Mouse (Mus musculus) cerebellum, adult 2 months (tissue): ENCODE measurements around the gene Aldh1l1. TPM values are rescaled to one million over a fixed set of nuclear protein-coding genes. Genes with fewer than 3 reads are reported as not detected.
A peak's percentile ranks its signal among the peaks of the same experiment; 100 is the strongest.

Experiments
- DNase-seq, 2 experiments: peaks; one replicate each; pipeline ENCODE4 v3.0.0; 2021
- H3K27ac ChIP-seq: fragments of 200-500 bp; 2 replicates; pipeline ENCODE4 v1.5.1; 2012; ENCODE audit warnings: low read length, control low read depth, inconsistent platforms; ENCODE audit not compliant: insufficient read depth
- H3K27me3 ChIP-seq: fragments of 200-500 bp; 2 replicates; pipeline ENCODE4 v1.6.1; 2012; ENCODE audit warnings: inconsistent platforms, mild to moderate bottlenecking, low read length, moderate library complexity; ENCODE audit not compliant: control insufficient read depth, insufficient read depth
- H3K4me1 ChIP-seq: fragments of 200-500 bp; 2 replicates; pipeline ENCODE4 v1.6.1; 2011; ENCODE audit warnings: low read length; ENCODE audit not compliant: control insufficient read depth, insufficient read depth
- H3K4me3 ChIP-seq: fragments of 200-500 bp; replicated peaks from 2 replicates; pipeline ENCODE3; 2011; ENCODE audit warnings: mild to moderate bottlenecking, low read depth, low read length, control low read depth; ENCODE audit not compliant: insufficient read depth
- CTCF ChIP-seq: fragments of 200-500 bp; IDR thresholded peaks from 2 replicates; pipeline ENCODE4 v1.5.1; 2011; ENCODE audit warnings: low read depth, mild to moderate bottlenecking, control low read depth, low read length, moderate library complexity, borderline replicate concordance; ENCODE audit not compliant: insufficient read depth
- POLR2A ChIP-seq: fragments of 200-500 bp; IDR thresholded peaks from 2 replicates; pipeline ENCODE4 v1.6.1; 2011; ENCODE audit warnings: low read length, control low read depth, borderline replicate concordance; ENCODE audit not compliant: insufficient read depth
- WGBS: fragments of 180-500 bp; shearing (Covaris S2); methylation state at CpG from one replicate; pipeline ENCODE4 v1.1.7; 2018; 5-methylcytosine and 5-hydroxymethylcytosine counted together
- polyA plus RNA-seq: library from polyadenylated mRNA; depleted of rRNA; stranded (reverse); fragments of >200 nt; gene quantifications from 2 replicates; pipeline ENCODE4 v1.2.3, GENCODE M21; 2012

Gene Aldh1l1
- polyA plus RNA-seq, 1 experiment: 50.1 TPM

GRCm38 (mm10) chr6:90461181-90461580 is 25.0 kb upstream of the Aldh1l1 start:
- Histone ChIP-seq H3K27me3 (no peaks in the 10 kb centered on the region), H3K4me3 (no peak overlapping the region), H3K27ac (no peak overlapping the region), H3K4me1 (no peaks in the 10 kb centered on the region)
- TF ChIP-seq CTCF (no peak), POLR2A (no peak)
- WGBS: 85% methylated on average over 2 of the region's 2 CpGs
- no peak for DNase-seq

- TF ChIP-seq POLR2A (no peak), CTCF (no peak)
- WGBS: 22% methylated on average over 12 of the region's 12 CpGs
- no peaks in the 10 kb centered on the region; the same call in 1 of the 2 replicates for H3K4me1 ChIP-seq
- peak overlapping the region; percentile 62 for H3K4me3 ChIP-seq
- peak in 1 of 2 experiments; percentile 35 for DNase-seq
- H3K27ac ChIP-seq: no peak overlapping the region
- H3K27me3 ChIP-seq: no peaks in the 10 kb centered on the region
Observed at GRCm38 (mm10) chr6:90461771-90462170, 24.5 kb upstream of the Aldh1l1 start.

GRCm38 (mm10) chr6:90462181-90462706 is 24.0 kb upstream of the Aldh1l1 start, which contains the start of gene Klf15:
Klf15 (plus strand) TSS chr6:90462576.
- Histone ChIP-seq H3K27me3 (no peaks in the 10 kb centered on the region), H3K4me3 (peak within 1 kb of the TSS; percentile 70), H3K27ac (peak within 1 kb of the TSS; percentile 63; the same call in 1 of the 2 replicates), H3K4me1 (no peaks in the 10 kb centered on the region; the same call in 1 of the 2 replicates)
- WGBS: 1% methylated on average over 58 of the region's 70 CpGs
- DNase-seq: peak; percentile 84 to 89
- TF ChIP-seq CTCF: no peak
- peak; percentile 44; the same call in 1 of the 2 replicates for TF ChIP-seq POLR2A

GRCm38 (mm10) chr6:90462841-90463227 is 23.4 kb upstream of the Aldh1l1 start:
- DNase-seq: peak; percentile 42 to 59
- Histone ChIP-seq H3K27me3 (no peaks in the 10 kb centered on the region), H3K4me1 (no peaks in the 10 kb centered on the region; the same call in 1 of the 2 replicates), H3K4me3 (peak overlapping the region; percentile 70), H3K27ac (peak overlapping the region; percentile 63; the same call in 1 of the 2 replicates)
- WGBS: under 1% methylated on average over 38 of the region's 38 CpGs
- TF ChIP-seq POLR2A: no peak
- TF ChIP-seq CTCF: no peak

GRCm38 (mm10) chr6:90463228-90463862 is 22.9 kb upstream of the Aldh1l1 start:
- TF ChIP-seq CTCF: no peak
- TF ChIP-seq POLR2A: no peak

GRCm38 (mm10) chr6:90463890-90464421 is 22.3 kb upstream of the Aldh1l1 start:
- WGBS: 69% methylated on average over 7 of the region's 7 CpGs
- no peak for TF ChIP-seq CTCF
- no peak for TF ChIP-seq POLR2A
- peak overlapping the region; percentile 30; the same call in 1 of the 2 replicates for H3K27ac ChIP-seq
- peak in 1 of 2 experiments; percentile 12 for DNase-seq
- H3K4me1 ChIP-seq: no peaks in the 10 kb centered on the region; the same call in 1 of the 2 replicates
- H3K27me3 ChIP-seq: no peaks in the 10 kb centered on the region
- peak overlapping the region; percentile 70 for H3K4me3 ChIP-seq

More at GRCm38 (mm10) chr6:90463228-90463862, 22.9 kb upstream of the Aldh1l1 start:
- WGBS: 2% methylated on average over 31 of the region's 31 CpGs
- peak overlapping the region; percentile 63; the same call in 1 of the 2 replicates for H3K27ac ChIP-seq
- peak; percentile 69 to 77 for DNase-seq
- peak overlapping the region; percentile 70 for H3K4me3 ChIP-seq
- no peaks in the 10 kb centered on the region; the same call in 1 of the 2 replicates for H3K4me1 ChIP-seq
- H3K27me3 ChIP-seq: no peaks in the 10 kb centered on the region

GRCm38 (mm10) chr6:90465028-90465640 is 21.1 kb upstream of the Aldh1l1 start:
- Histone ChIP-seq H3K4me1 (no peaks in the 10 kb centered on the region; the same call in 1 of the 2 replicates), H3K4me3 (no peak overlapping the region), H3K27ac (no peak overlapping the region), H3K27me3 (no peaks in the 10 kb centered on the region)
- no peak for TF ChIP-seq POLR2A
- TF ChIP-seq CTCF: no peak
- 96% methylated on average over 11 of the region's 11 CpGs for WGBS
- peak in 1 of 2 experiments; percentile 10 for DNase-seq

- Histone ChIP-seq H3K27me3 (no peaks in the 10 kb centered on the region), H3K4me1 (no peaks in the 10 kb centered on the region; the same call in 1 of the 2 replicates), H3K4me3 (no peak overlapping the region), H3K27ac (no peak overlapping the region)
- TF ChIP-seq POLR2A (no peak), CTCF (no peak)
- WGBS: 69% methylated on average over 10 of the region's 10 CpGs
- no peak for DNase-seq
Observed at GRCm38 (mm10) chr6:90466079-90466478, 20.1 kb upstream of the Aldh1l1 start.
